Mouse (Mus musculus) liver, embryonic 11.5 days (tissue): Measurements from ENCODE around the gene Dync1i1. TPM values are rescaled to one million over a fixed set of nuclear protein-coding genes. Genes with fewer than 3 reads are reported as not detected.
A peak's percentile ranks its signal among the peaks of the same experiment; 100 is the strongest.

Experiments
- ATAC-seq: fragments of 200-750 bp; cut with Nextera tagmentation; replicated peaks from 2 replicates; pipeline ENCODE4 v1.8.0; 2017; ENCODE audit warnings: moderate number of reproducible peaks, mild to moderate bottlenecking, moderate TSS enrichment, moderate library complexity; ENCODE audit not compliant: low FRiP score
- DNase-seq: peaks from one replicate; pipeline ENCODE4 v3.0.0-alpha.2; 2017; ENCODE audit warnings: low spot score
- H3K27ac ChIP-seq: fragments of 300-500 bp; sonication (generic); 2 replicates; pipeline ENCODE4 v1.5.1; 2014; ENCODE audit warnings: mild to moderate bottlenecking, low read depth, low read length, control low read depth
- H3K27me3 ChIP-seq: fragments of 300-500 bp; sonication (generic); replicated peaks from 2 replicates; pipeline ENCODE4 v1.6.1; 2014; ENCODE audit warnings: low read length, mixed read lengths; ENCODE audit not compliant: control insufficient read depth, insufficient read depth
- H3K36me3 ChIP-seq: fragments of 300-500 bp; sonication (generic); 2 replicates; pipeline ENCODE4 v1.6.1; 2014; ENCODE audit warnings: mild to moderate bottlenecking, low read length, moderate library complexity, mixed read lengths; ENCODE audit not compliant: control insufficient read depth, insufficient read depth
- H3K4me1 ChIP-seq: fragments of 300-500 bp; sonication (generic); replicated peaks from 2 replicates; pipeline ENCODE4 v1.6.1; 2014; ENCODE audit warnings: low read length, mixed read lengths; ENCODE audit not compliant: control insufficient read depth, insufficient read depth
- H3K4me2 ChIP-seq: fragments of 300-500 bp; sonication (generic); 2 replicates; pipeline ENCODE4 v1.6.1; 2014; ENCODE audit warnings: mild to moderate bottlenecking, control low read depth, moderate library complexity
- H3K4me3 ChIP-seq: fragments of 300-500 bp; sonication (generic); 2 replicates; pipeline ENCODE4 v1.5.1; 2014; ENCODE audit warnings: low read depth, low read length, control low read depth
- H3K9ac ChIP-seq: fragments of 300-500 bp; sonication (generic); 2 replicates; pipeline ENCODE4 v1.6.1; 2014; ENCODE audit warnings: low read depth, low read length, control low read depth
- H3K9me3 ChIP-seq: fragments of 300-500 bp; sonication (generic); 2 replicates; pipeline ENCODE4 v1.6.1; 2016; ENCODE audit warnings: low read length, inconsistent platforms, mixed read lengths; ENCODE audit not compliant: control insufficient read depth
- WGBS: fragments of 180-500 bp; shearing (Covaris S2); extraction: QIAGEN DNeasy Blood & Tissue Kit; methylation state at CpG from one replicate; pipeline ENCODE4 v1.1.7; 2014; 5-methylcytosine and 5-hydroxymethylcytosine counted together
- polyA plus RNA-seq: library from polyadenylated mRNA; unstranded; fragments of >200 nt; fragmentation: Nextera tagmentation; extraction: Ambion mirVana; gene quantifications from 2 replicates; pipeline ENCODE4 v1.2.1, GENCODE M21; 2014

Gene Dync1i1
- polyA plus RNA-seq, 1 experiment from 2014 or later, result 0.84 TPM

DNA sequence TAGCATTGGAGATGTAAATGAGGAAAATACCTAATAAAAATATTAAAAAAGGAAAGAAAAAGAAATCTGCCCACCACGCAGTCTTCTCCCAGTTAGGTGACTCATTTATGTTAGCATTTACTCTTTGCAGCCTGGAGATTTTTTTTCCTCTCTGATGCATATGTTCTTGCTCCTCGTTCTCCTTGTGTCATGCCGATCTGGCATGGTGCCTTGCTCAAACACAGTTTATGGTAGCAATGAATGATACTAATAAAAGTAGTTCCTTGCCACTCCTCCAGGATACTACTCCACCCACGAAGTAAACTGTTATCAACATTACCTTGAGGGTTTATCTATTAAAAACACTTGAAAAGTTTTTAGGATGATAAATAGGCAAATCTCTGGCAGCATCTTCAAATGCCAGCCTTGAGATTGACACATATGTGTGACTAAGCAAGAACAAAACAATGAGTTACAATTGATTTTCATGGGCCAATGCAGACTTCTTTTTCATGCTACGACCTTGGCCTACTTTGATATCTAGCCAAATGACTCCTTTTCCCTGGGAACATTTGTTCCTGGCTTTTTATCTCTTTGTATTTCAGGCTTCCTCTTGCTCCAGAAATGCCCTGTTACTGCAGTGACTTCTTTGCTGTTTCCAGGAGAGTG is 68.8 kb downstream of the Dync1i1 start:
- 74% methylated on average over 5 of the region's 5 CpGs for WGBS
- no peaks in the 10 kb centered on the region for H3K27me3 ChIP-seq
- ATAC-seq, result no peak

DNA sequence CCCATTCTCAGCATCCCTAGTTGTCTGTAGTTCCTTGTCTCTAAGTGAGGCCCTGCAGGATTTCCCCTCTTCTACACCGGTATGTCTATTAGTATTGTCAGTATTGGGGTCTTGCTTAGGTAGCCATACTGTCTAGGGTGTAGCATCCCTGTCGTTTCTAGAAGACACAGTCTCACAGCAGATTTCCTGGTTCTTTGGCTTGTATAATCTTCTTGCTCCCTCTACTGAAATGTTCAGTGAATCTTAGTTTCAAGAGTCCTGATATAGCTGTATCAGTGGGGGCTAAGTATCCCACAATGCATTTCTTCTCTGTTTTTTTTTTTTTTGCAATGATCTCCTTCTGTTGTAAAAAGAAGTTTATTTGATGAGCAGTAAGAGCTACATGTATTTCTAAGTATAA is 69.9 kb downstream of the Dync1i1 start:
- DNase-seq (no peak), ATAC-seq (no peak)
- Histone ChIP-seq H3K9me3 (no peaks in the 10 kb centered on the region), H3K27me3 (no peaks in the 10 kb centered on the region), H3K4me3 (no peak overlapping the region), H3K36me3 (no peaks in the 10 kb centered on the region), H3K4me1 (no peaks in the 10 kb centered on the region), H3K27ac (no peak overlapping the region), H3K9ac (no peak overlapping the region), H3K4me2 (no peak overlapping the region)
- 66% methylated on average over 2 of the region's 2 CpGs for WGBS

More for the DNA sequence above, 68.8 kb downstream of the Dync1i1 start:
- Histone ChIP-seq H3K4me2 (no peak overlapping the region), H3K27ac (no peak overlapping the region), H3K9me3 (no peaks in the 10 kb centered on the region), H3K4me1 (no peaks in the 10 kb centered on the region), H3K9ac (no peak overlapping the region), H3K4me3 (no peak overlapping the region), H3K36me3 (no peaks in the 10 kb centered on the region)
- no peak for DNase-seq

DNA sequence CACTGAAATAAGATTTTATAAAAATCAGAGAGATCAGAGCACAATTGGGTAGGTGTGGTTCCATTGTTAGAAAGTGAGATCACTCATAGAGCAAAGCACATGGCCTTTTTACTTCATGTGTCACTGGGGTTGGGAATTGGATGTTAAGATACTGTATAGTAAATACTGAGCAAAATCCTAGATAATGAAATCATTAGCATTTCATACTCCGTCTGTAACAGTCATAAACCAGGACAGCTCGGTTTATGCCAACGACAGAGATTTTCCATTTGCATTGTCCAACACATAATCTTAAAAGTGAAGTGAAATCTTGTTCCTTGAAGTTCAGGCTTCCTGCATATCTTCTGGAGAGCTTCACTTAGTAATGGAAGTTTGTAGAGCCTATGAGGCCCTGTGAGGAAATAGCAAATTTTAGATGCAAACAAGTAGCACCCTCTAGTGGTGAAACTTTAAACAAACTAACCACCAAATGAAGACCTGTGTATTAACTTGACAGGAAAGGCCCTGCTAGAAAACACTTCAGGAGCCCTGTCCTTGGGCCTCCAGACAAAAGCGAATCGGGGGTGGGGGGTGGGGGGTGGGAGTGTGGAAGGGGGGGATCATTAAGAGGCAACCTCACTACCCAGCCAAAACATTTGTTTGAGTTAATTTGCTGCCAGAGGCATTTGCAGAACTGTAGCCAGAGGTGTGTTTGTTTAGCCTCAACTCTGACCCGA is 76.8 kb downstream of the Dync1i1 start:
- H3K9ac ChIP-seq, result no peak overlapping the region
- H3K9me3 ChIP-seq, result no peaks in the 10 kb centered on the region
- no peaks in the 10 kb centered on the region for H3K27me3 ChIP-seq
- H3K27ac ChIP-seq, result no peak overlapping the region
- no peak overlapping the region for H3K4me2 ChIP-seq
- ATAC-seq (0 out of 2 replicates have a peak, but pooled peaks have one; percentile 54), DNase-seq (no peak)
- 52% methylated on average over 6 of the region's 6 CpGs for WGBS
- H3K4me3 ChIP-seq, result no peak overlapping the region
- H3K4me1 ChIP-seq, result no peaks in the 10 kb centered on the region
- H3K36me3 ChIP-seq, result no peaks in the 10 kb centered on the region

DNA sequence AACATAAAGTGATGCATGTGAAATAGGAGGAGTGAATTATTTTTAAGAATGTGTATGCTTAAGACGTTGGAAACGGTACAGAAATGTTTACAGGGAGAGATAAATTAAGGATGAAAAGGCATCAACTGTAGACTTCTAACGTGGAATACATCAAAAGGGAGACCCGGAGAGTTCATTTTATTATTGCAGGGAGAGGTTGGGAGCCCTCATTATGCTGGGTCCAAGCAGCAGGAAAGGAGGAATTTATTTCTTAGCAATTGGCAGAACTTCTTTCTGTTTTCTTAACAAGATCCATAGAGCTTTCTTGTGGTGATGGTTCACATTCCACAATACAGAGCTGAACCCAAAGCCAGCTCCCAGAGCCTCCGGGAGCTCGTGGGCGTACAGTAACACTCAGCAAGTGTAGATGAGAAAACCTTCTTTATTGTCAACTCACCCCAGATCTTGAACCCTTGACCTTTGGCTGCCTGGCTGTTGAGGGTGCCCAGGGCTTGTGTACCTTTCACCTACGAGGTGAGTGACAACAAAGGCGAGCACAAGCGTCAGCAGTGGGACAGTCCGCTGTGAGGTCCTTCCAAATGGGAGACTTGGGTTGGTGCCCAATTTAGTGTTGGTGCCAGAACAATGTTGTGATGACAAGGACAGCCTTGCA is 77.5 kb downstream of the Dync1i1 start:
- Histone ChIP-seq H3K27ac (no peak overlapping the region), H3K4me3 (no peak overlapping the region), H3K36me3 (no peaks in the 10 kb centered on the region), H3K27me3 (no peaks in the 10 kb centered on the region), H3K9me3 (no peaks in the 10 kb centered on the region), H3K4me1 (no peaks in the 10 kb centered on the region), H3K9ac (no peak overlapping the region), H3K4me2 (no peak overlapping the region)
- 64% methylated on average over 11 of the region's 11 CpGs for WGBS
- DNase-seq, result no peak
- no peak for ATAC-seq

DNA sequence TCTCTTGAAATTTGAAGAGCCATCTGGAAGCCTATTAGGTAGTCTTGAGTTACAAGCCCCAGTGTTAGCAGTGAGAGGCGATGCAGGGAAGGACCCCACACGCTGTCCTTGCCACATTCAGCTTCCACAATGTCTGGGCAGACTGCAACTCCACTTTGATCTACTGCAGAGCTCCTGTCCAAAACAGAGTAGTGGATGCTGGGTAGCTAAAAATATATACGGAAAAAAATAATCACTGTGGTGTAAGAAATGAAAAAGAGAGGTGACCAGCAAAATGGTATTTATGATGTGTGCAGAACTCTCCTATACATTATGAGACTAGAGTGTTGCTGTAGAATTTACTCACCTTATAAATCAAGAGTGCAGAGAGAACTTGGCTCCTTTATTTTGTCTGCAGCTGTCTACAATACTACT is 82.6 kb downstream of the Dync1i1 start:
- H3K9ac ChIP-seq, result no peak overlapping the region
- no peaks in the 10 kb centered on the region for H3K9me3 ChIP-seq
- no peaks in the 10 kb centered on the region for H3K4me1 ChIP-seq
- H3K4me3 ChIP-seq, result no peak overlapping the region
- H3K27me3 ChIP-seq, result no peaks in the 10 kb centered on the region
- no peak for ATAC-seq
- no peak for DNase-seq
- H3K27ac ChIP-seq, result no peak overlapping the region
- H3K4me2 ChIP-seq, result no peak overlapping the region
- WGBS, result 76% methylated on average over 3 of the region's 3 CpGs
- H3K36me3 ChIP-seq, result no peaks in the 10 kb centered on the region

DNA sequence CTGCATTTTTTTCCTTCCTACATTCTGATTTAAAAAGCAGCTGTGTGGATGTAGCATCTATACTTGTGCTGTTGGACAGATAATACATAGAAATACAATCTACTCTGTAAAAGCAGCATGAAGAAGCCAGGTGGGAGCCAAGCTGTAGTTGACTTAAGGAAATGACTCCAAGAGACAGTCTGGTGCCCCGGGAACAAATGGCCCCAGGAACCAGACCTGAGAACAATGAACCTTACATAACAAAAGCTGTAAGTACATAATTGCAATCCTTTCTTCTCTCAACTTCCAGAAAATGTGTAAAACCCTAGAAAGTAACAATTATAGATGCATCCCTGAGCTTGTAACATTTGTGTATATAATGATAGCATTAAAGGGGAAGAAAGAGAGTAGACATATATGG is 86.6 kb downstream of the Dync1i1 start:
- 70% methylated on average over 1 of the region's 1 CpGs for WGBS
- no peaks in the 10 kb centered on the region for H3K36me3 ChIP-seq

DNA sequence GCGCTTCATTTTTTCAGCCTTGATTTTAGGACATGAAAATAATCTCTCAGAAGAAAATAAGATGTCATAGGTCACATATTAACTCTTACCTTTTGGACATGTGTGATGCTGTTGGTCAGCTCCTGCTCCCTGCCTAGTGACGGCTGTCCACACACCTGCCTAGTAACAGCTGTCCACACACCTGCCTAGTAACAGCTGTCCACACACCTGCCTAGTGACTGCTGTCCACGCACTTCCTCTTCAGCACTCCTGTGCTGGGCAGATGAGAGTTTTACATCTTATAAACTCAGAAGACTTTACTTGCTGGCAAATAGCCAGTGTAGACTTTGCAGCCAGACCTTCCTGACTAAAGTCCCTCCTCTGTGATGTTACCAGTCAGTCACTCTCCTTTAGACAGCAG is 94.2 kb downstream of the Dync1i1 start:
- Histone ChIP-seq H3K9me3 (no peaks in the 10 kb centered on the region), H3K9ac (no peak overlapping the region), H3K4me3 (no peak overlapping the region), H3K36me3 (no peaks in the 10 kb centered on the region), H3K4me1 (no peaks in the 10 kb centered on the region), H3K27ac (no peak overlapping the region), H3K27me3 (no peaks in the 10 kb centered on the region), H3K4me2 (no peak overlapping the region)
- ATAC-seq (no peak), DNase-seq (no peak)
- WGBS, result 73% methylated on average over 3 of the region's 3 CpGs

More for the DNA sequence above, 86.6 kb downstream of the Dync1i1 start:
- Histone ChIP-seq H3K9me3 (no peaks in the 10 kb centered on the region), H3K4me2 (no peak overlapping the region), H3K4me3 (no peak overlapping the region), H3K4me1 (no peaks in the 10 kb centered on the region), H3K9ac (no peak overlapping the region), H3K27me3 (no peaks in the 10 kb centered on the region), H3K27ac (no peak overlapping the region)
- DNase-seq (no peak), ATAC-seq (no peak)

DNA sequence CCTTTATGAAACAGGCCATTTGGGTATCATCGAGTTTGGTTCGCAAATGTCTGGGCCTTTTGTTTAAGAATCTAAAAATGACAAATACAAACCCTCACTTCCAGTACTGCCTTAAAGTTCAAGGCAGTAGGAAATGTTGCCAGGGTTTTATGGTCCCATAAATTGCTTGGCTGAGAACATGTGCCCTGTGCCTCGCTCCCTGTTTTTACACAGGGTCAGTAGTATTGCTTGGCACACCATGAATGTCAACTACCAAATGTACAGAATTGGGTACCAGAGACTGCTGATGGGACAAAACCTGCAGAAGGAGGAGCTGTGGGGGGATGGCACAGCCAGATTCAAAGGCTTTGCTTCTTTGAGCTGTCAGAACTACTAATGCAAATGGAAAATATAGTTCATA is 100.0 kb downstream of the Dync1i1 start:
- no peaks in the 10 kb centered on the region for H3K9me3 ChIP-seq
- no peaks in the 10 kb centered on the region for H3K36me3 ChIP-seq
- no peaks in the 10 kb centered on the region for H3K27me3 ChIP-seq
- DNase-seq (no peak), ATAC-seq (no peak)
- no peak overlapping the region for H3K4me3 ChIP-seq
- H3K4me1 ChIP-seq, result no peaks in the 10 kb centered on the region
- H3K4me2 ChIP-seq, result no peak overlapping the region
- no peak overlapping the region for H3K27ac ChIP-seq
- H3K9ac ChIP-seq, result no peak overlapping the region
- WGBS, result 83% methylated on average over 3 of the region's 3 CpGs
